Mouse (Mus musculus) adrenal gland, adult (tissue): ENCODE data around the gene Efcab14.

ENCODE experiments used
- DNase-seq, 2 experiments: peaks; one replicate each; pipeline ENCODE4 v3.0.0; 2022 to 2023; ENCODE audit warnings: low spot score in 1 of 2; ENCODE audit not compliant: inconsistent age in 2 of 2

Gene Efcab14

GRCm38 (mm10) chr4:115775056-115775455 is 37.5 kb downstream of the Efcab14 start:
- DNase-seq: no peak

GRCm38 (mm10) chr4:115777627-115778026 is 40.1 kb downstream of the Efcab14 start:
- no peak for DNase-seq

GRCm38 (mm10) chr4:115780269-115780668 is 42.7 kb downstream of the Efcab14 start:
- DNase-seq: no peak

GRCm38 (mm10) chr4:115780918-115781317 is 43.4 kb downstream of the Efcab14 start, which contains the start of gene Tex38:
TSS of gene Tex38 (minus strand) at chr4:115781018.
- DNase-seq: no peak

GRCm38 (mm10) chr4:115782026-115782805 is 44.7 kb downstream of the Efcab14 start:
- peak; percentile 83 to 90 for DNase-seq

- peak; percentile 85 to 93 for DNase-seq
Measured at GRCm38 (mm10) chr4:115784769-115785510, 47.4 kb downstream of the Efcab14 start, which contains the start of gene Atpaf1. TSS of gene Atpaf1 (plus strand) at chr4:115784812.

- peak; percentile 41 to 84 for DNase-seq
Measured at GRCm38 (mm10) chr4:115785511-115786034, 48.0 kb downstream of the Efcab14 start.

- DNase-seq: no peak
Measured at GRCm38 (mm10) chr4:115790864-115791263, 53.3 kb downstream of the Efcab14 start.

- DNase-seq: no peak
Measured at GRCm38 (mm10) chr4:115795360-115795759, 57.8 kb downstream of the Efcab14 start.

- peak; percentile 72 to 89 for DNase-seq
Measured at GRCm38 (mm10) chr4:115799981-115800380, 62.4 kb downstream of the Efcab14 start.

- no peak for DNase-seq
Measured at GRCm38 (mm10) chr4:115812326-115812725, 74.8 kb downstream of the Efcab14 start.

- no peak for DNase-seq
Measured at GRCm38 (mm10) chr4:115815606-115816005, 78.1 kb downstream of the Efcab14 start.

- DNase-seq: no peak
Measured at GRCm38 (mm10) chr4:115820199-115820598, 82.7 kb downstream of the Efcab14 start.

- no peak for DNase-seq
Measured at GRCm38 (mm10) chr4:115820944-115821343, 83.4 kb downstream of the Efcab14 start.

- DNase-seq: no peak
Measured at GRCm38 (mm10) chr4:115821431-115821830, 83.9 kb downstream of the Efcab14 start.

- DNase-seq: peak in 1 of 2 experiments; percentile 43
Measured at GRCm38 (mm10) chr4:115821928-115822327, 84.4 kb downstream of the Efcab14 start.

GRCm38 (mm10) chr4:115824178-115824577 is 86.6 kb downstream of the Efcab14 start:
- DNase-seq: no peak

- no peak for DNase-seq
Measured at GRCm38 (mm10) chr4:115825271-115825670, 87.7 kb downstream of the Efcab14 start.
